Mouse (Mus musculus) layer of hippocampus, postnatal 36 days (tissue): ENCODE measurements around the gene Mrgpra2a. TPM values are rescaled to one million over a fixed set of nuclear protein-coding genes. Genes with fewer than 3 reads are reported as not detected.
"Not testable (repeated sequence)": the region's sequence is repeated elsewhere in the genome, so short reads cannot be mapped to it uniquely, and the experiment has no call there.

Experiments
- DNase-seq, 2 experiments: peaks; one replicate each; pipeline ENCODE4 v3.0.0; 2022
- total RNA-seq, 2 experiments: library from RNA; stranded (reverse); gene quantifications; 2 replicates each; pipeline ENCODE4 v1.2.3; 2021

The Mrgpra2a gene
- total RNA-seq: not detected

DNA sequence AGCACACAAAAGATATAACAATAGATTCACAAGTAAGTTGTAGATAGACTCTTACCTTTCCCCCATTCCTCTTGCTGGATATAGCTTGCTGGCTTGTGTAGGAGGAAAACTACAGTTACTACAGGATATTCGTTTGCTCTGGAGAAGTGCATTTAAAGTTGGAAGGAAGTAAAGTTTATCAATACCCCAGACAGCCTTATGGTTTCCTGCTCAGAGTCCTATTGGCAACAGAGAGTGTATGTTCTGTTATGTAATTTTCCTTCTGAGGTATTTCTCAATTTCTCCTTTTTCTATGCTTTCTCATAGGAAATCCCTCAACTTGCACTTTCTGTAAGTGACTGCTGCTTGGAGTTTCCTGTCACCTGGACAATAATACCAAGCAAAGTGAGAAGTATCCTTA lies at the start of gene Mrgpra2a:
TSS of gene Mrgpra2a (minus strand) at position 125 of the 400 bp plus-strand sequence.
- not testable (repeated sequence) for DNase-seq

DNA sequence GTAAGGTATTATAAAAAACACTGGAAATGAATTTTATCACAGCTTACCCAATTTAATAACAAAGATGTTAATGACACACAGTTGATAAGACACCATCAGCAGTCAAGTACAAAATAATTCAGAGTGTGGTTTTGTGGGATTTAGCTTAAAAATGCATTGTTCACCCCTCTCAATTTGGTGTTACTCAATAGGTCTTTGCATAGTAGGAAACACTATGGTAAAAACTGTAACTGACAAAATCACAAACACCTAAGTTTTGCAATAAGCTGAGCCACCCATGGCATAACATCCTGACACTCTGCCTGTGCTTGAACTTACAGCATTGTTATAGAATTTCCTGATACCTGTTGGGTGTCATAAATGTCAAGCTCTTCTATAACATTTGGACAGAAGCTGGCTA lies 39.3 kb upstream of the Mrgpra2a start:
- not testable (repeated sequence) for DNase-seq

DNA sequence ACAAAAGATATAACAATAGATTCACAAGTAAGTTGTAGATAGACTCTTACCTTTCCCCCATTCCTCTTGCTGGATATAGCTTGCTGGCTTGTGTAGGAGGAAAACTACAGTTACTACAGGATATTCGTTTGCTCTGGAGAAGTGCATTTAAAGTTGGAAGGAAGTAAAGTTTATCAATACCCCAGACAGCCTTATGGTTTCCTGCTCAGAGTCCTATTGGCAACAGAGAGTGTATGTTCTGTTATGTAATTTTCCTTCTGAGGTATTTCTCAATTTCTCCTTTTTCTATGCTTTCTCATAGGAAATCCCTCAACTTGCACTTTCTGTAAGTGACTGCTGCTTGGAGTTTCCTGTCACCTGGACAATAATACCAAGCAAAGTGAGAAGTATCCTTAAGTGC lies 37.5 kb upstream of the Mrgpra2a start:
- DNase-seq: not testable (repeated sequence)

DNA sequence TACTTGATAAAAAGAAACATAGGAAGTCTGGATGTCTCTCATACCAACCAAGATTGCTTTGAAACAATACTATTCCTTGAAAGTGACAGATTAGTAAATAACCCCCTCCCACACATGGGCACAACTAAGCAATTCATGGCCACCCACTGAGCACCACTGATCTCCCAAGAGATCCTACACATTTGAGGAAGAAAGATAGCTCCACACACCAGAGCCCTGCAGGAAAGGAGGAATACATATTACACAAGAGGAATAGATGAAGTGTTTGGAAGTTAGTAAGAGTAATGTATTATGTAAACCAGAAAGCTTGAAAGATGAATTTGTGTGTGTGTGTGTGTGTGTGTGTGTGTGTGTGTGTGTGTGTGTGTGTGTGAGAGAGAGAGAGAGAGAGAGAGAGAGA lies 31.2 kb upstream of the Mrgpra2a start:
- not testable (repeated sequence) for DNase-seq

DNA sequence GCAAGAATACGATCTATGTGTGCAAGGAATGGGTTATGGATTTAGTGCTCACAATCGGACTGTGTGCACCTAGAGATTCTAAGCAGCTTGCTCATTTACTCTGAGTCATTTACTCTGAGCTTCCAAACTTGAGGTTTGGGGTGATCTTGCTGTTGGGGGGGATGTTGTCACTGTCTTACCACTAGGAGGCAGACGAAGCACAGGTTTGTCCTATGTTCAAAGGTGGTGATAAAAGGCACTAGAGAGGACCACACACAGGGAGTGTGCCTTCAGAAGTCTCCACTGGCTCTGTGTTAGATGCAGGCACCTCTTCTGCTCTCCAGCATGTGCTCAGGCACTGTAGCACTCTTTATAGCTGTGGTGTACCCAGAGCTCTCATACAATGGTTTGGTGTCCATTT lies 22.0 kb upstream of the Mrgpra2a start:
- DNase-seq: not testable (repeated sequence)

DNA sequence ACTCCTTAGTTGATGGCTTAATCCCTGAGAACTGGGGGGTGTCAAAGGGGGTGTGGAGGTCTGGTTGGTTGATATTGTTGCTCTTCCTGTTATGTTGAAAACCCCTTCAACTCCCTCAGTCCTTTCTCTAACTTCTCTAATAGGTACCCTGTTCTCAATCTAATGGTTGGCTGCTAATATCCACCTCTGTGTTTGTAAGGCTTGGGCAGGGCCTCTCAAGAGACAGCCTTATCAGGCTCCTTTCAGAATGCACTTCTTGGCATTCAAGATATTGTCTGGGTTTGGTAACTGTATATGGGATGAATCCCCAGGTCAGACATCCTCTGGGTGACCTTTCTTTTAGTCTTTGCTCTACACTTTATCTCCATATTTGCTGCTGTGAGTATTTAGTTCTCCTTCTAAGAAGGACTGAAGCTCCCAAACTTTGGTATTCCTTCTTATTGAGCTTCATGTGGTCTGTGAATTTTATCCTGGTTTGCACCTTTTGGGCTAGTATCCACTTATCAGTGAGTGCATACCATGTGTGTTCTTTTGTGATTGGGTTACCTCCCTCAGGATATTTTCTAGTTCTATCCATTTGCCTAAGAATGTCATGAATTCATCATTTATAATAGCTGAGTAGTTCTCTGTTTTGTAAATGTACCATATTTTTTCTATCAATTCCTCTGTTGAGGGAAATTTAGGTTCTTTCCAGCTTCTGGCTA lies 13.5 kb upstream of the Mrgpra2a start:
- DNase-seq: not testable (repeated sequence)

DNA sequence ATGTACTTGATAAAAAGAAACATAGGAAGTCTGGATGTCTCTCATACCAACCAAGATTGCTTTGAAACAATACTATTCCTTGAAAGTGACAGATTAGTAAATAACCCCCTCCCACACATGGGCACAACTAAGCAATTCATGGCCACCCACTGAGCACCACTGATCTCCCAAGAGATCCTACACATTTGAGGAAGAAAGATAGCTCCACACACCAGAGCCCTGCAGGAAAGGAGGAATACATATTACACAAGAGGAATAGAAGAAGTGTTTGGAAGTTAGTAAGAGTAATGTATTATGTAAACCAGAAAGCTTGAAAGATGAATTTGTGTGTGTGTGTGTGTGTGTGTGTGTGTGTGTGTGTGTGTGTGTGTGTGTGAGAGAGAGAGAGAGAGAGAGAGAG lies 6.2 kb downstream of the Mrgpra2a start:
- DNase-seq: not testable (repeated sequence)

DNA sequence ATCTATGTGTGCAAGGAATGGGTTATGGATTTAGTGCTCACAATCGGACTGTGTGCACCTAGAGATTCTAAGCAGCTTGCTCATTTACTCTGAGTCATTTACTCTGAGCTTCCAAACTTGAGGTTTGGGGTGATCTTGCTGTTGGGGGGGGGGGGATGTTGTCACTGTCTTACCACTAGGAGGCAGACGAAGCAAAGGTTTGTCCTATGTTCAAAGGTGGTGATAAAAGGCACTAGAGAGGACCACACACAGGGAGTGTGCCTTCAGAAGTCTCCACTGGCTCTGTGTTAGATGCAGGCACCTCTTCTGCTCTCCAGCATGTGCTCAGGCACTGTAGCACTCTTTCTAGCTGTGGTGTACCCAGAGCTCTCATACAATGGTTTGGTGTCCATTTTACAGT lies 15.5 kb downstream of the Mrgpra2a start:
- not testable (repeated sequence) for DNase-seq

DNA sequence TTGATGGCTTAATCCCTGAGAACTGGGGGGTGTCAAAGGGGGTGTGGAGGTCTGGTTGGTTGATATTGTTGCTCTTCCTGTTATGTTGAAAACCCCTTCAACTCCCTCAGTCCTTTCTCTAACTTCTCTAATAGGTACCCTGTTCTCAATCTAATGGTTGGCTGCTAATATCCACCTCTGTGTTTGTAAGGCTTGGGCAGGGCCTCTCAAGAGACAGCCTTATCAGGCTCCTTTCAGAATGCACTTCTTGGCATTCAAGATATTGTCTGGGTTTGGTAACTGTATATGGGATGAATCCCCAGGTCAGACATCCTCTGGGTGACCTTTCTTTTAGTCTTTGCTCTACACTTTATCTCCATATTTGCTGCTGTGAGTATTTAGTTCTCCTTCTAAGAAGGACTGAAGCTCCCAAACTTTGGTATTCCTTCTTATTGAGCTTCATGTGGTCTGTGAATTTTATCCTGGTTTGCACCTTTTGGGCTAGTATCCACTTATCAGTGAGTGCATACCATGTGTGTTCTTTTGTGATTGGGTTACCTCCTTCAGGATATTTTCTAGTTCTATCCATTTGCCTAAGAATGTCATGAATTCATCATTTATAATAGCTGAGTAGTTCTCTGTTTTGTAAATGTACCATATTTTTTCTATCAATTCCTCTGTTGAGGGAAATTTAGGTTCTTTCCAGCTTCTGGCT lies 24.0 kb downstream of the Mrgpra2a start:
- not testable (repeated sequence) for DNase-seq

DNA sequence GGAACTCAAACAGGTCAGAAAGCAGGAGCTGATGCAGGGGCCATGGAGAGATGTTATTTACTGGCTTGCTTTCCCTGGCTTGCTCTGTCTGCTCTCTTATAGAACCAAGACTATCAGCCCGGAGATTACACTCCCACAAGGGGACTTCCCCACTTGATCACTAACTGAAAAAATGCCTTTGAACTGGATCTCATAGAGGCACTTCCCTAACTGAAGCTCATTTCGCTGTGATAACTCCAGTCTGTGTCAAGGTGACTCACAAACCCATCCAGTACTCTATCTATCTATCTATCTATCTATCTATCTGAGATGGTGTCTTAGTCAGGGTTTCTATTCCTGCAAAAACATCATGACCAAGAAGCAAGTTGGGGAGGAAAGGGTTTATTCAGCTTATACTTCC lies 41.3 kb downstream of the Mrgpra2a start:
- DNase-seq: no peak

DNA sequence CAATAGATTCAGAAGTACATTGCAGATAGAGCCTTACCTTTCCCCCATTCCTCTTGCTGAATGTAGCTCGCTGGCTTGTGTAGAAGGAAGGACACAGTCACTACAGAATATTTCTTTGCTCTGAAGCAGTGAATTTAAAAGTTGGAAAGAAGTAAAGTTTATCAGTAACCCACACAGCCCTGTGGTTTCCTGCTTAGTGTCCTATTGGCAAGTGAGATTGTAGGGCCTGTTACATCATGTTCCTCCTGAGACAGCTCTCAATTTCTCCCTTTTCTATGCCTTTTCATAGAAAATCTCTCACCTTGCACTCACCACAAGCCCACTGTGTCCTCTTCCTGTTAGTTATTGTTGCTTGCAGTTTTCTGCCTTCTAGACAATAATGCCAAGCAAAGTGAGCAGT lies 42.4 kb downstream of the Mrgpra2a start:
- DNase-seq: no peak

DNA sequence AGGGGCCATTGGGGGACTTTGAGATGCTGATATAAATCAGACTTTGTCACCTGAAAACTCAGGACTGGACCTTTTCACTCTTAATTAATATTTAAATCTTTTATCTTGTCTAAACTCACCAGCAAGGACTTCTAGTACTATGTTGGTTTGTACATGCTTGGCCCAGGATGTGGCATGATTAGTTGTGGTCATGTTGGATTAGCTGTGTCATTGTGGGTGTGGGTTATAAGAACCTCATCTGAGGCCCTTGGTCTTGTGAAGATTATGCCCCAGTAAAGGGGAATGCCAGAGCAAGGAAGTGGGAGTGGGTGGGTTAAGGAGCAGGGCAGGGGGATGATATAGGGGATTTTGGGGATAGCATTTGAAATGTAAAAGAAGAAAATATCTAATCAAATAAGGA lies 50.8 kb downstream of the Mrgpra2a start:
- no peak for DNase-seq

Other genes with a start within 250 kb of the Mrgpra2a start
- gene Mrgpra6, start 247.2 kb downstream of the Mrgpra2a start, total RNA-seq: not detected
- gene Mrgpra9, start 199.3 kb downstream of the Mrgpra2a start, total RNA-seq: not detected
- not detected for gene Mrgpra1, start 97.9 kb downstream of the Mrgpra2a start, total RNA-seq
- not detected for gene Mrgpra2b, start 76.7 kb upstream of the Mrgpra2a start, total RNA-seq
- not detected for gene Mrgpra3, start 149.2 kb upstream of the Mrgpra2a start, total RNA-seq